Mouse (Mus musculus) liver, adult 2 months (tissue): ENCODE data around the gene Megf11.

Source experiments
- CTCF ChIP-seq: fragments of 200-500 bp; IDR thresholded peaks from 2 replicates; pipeline ENCODE4 v1.5.1; 2011; ENCODE audit warnings: low read depth, low read length, control low read depth
- POLR2A ChIP-seq: fragments of 200-500 bp; IDR thresholded peaks from 2 replicates; pipeline ENCODE4 v1.6.1; 2011; ENCODE audit warnings: low read length, control low read depth; ENCODE audit not compliant: insufficient read depth; ENCODE audit errors: extremely low read depth

- no peak for TF ChIP-seq POLR2A
- no peak for TF ChIP-seq CTCF
These were observed 138.0 kb downstream of the Megf11 start for GRCm38 (mm10) chr9:64523264-64524045.
